Mouse (Mus musculus) erythroblast, embryonic 14.5 days (primary cell): Measurements from ENCODE around the gene Zic2. TPM values are rescaled to one million over a fixed set of nuclear protein-coding genes. Genes with fewer than 3 reads are reported as not detected.

Source experiments
- H3K27me3 ChIP-seq: 2 replicates; pipeline ENCODE4 v1.6.1; 2012; ENCODE audit warnings: inconsistent platforms; ENCODE audit not compliant: control insufficient read depth
- H3K36me3 ChIP-seq: 2 replicates; pipeline ENCODE4 v1.6.1; 2012; ENCODE audit warnings: mild to moderate bottlenecking, inconsistent platforms; ENCODE audit not compliant: control insufficient read depth
- H3K4me1 ChIP-seq: 2 replicates; pipeline ENCODE4 v1.6.1; 2012; ENCODE audit warnings: inconsistent platforms; ENCODE audit not compliant: control insufficient read depth
- H3K4me3 ChIP-seq: replicated peaks from 2 replicates; pipeline ENCODE3; 2012; ENCODE audit warnings: moderate library complexity, mild to moderate bottlenecking, inconsistent platforms
- H3K9me3 ChIP-seq: 2 replicates; pipeline ENCODE4 v1.6.1; 2012; ENCODE audit warnings: low read length, inconsistent platforms, mixed read lengths; ENCODE audit not compliant: control insufficient read depth
- GATA1 ChIP-seq: IDR thresholded peaks from 2 replicates; pipeline ENCODE4 v1.6.1; 2012; ENCODE audit warnings: low read length, inconsistent platforms, mixed read lengths
- TAL1 ChIP-seq: IDR thresholded peaks from 3 replicates; pipeline ENCODE4 v1.6.1; 2012; ENCODE audit warnings: low read length, inconsistent platforms, mixed read lengths
- polyA plus RNA-seq: library from polyadenylated mRNA; stranded (reverse); fragments of >175 nt; gene quantifications from 2 replicates; pipeline ENCODE4 v1.2.3, GENCODE M21; 2012

Gene Zic2
- not detected in 2 replicates for polyA plus RNA-seq

DNA sequence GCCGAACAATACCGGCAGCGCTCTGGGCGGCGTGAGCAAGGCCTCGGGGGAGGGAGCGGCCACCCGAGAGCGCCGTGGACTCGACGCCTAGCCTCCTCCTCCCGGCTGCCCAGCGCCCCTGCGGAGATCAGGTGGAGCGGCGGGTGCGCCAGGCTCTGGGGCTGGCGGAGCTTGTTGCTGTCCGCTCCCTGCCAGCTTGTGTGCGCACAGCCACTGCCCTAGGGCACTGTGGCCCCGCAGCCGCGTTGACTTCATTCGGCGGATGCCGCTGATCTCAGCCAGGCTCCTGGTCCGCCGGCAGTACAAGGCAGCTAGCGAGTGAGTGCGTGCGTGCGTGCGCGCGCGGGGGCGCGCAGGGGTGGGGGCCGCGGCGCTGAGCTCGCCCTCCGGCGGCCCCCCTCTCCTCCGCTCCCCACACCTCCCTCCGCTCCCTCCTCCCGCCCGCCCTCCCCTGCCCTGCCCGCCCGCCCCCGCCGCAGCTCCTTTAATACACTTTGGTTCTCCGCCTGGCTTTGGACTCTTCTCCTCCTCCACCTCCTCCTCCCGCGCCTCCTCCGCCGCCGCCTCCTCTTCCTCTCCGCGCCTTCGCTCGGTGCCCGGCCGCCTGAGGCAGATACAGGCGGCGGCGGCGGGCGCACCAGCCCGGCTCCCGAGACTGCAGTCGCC, at the start of gene Zic2:
Gene Zic2, plus strand, starts transcription at position 545 of the 666 bp plus-strand sequence.
- Histone ChIP-seq H3K27me3 (peaks cover 100% of the 10 kb centered on the region), H3K4me1 (no peaks in the 10 kb centered on the region), H3K4me3 (no peak within 1 kb of the TSS), H3K9me3 (peaks cover 7% of the 10 kb centered on the region; the same call in 1 of the 2 replicates), H3K36me3 (no peaks in the 10 kb centered on the region)
- TF ChIP-seq GATA1 (no peak), TAL1 (no peak)

DNA sequence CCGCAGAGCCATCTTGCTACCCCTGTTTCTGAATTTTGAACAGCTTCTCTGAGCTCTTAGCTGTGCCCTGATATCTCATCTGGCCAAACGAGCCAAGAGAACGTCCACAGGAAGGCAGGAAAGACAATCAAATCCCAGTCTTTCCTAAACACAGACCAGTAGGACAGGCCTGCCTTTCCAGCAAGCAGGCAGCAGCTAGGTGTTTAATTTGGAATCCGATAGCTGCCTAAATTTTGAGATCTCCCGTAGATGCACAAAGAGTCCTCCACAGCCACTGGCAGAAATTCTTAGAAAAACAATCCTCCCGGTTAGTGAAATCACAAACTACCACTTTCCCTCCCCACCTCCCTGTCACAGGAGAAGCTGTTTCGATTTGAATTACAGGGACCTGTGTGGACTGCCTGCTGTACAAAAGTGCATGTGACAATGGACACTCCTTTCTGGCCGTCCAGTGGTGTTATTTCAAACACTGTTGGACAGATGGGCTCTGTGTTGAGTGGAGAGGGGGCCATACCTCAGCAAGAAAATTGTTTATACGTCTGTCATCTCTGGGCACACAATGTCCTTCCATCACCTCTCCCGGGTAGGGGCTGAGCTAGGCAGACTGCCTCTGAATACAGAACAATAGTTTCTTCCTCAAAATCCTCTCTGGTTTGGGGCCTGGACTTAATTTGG, 48.6 kb upstream of the Zic2 start:
- no peaks in the 10 kb centered on the region for H3K27me3 ChIP-seq
- no peak for TF ChIP-seq GATA1
- no peak for TF ChIP-seq TAL1
- H3K36me3 ChIP-seq: no peaks in the 10 kb centered on the region
- H3K4me3 ChIP-seq: no peak overlapping the region
- no peaks in the 10 kb centered on the region for H3K4me1 ChIP-seq
- no peaks in the 10 kb centered on the region for H3K9me3 ChIP-seq

DNA sequence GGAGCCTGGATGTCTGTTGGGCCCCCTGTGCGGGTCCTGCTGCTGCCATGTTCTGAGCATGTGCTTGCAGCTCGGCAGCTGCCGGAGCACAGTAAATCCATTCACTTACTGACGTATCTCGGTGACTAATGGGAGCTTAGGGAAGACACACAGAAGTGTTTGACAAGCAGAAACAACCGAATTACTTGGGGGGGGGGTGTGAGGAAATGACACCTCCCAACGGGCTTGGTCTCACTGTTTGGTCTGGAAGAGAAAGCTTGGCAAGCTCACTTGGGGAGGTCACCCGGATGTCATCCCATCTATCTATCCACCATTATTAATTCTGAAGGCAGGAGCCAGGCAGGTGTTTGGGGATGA, 48.1 kb upstream of the Zic2 start:
- Histone ChIP-seq H3K27me3 (no peaks in the 10 kb centered on the region), H3K4me3 (no peak overlapping the region), H3K9me3 (no peaks in the 10 kb centered on the region), H3K36me3 (no peaks in the 10 kb centered on the region), H3K4me1 (no peaks in the 10 kb centered on the region)
- TF ChIP-seq GATA1 (no peak), TAL1 (no peak)

DNA sequence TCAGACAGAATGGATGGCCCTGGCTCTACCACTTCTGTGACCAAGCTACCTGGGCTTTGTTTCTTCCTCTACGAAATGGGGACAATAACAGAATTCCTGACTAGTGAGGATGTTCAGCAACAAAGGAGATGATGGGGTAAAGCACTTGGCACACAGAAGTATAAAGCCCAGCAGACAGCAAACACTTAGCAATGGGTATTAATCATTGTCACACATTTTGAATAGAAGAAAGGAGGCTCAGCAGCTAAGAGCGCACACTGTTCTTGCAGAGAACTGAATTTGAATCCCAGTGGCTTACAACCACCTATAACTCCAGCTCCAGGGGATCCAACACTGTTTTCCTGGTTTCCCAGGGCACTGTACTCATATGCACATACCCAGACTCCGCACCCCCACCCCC, 47.6 kb upstream of the Zic2 start:
- no peaks in the 10 kb centered on the region for H3K36me3 ChIP-seq
- TF ChIP-seq TAL1 (no peak), GATA1 (no peak)
- no peaks in the 10 kb centered on the region for H3K27me3 ChIP-seq
- no peak overlapping the region for H3K4me3 ChIP-seq
- H3K4me1 ChIP-seq: no peaks in the 10 kb centered on the region
- no peaks in the 10 kb centered on the region for H3K9me3 ChIP-seq

DNA sequence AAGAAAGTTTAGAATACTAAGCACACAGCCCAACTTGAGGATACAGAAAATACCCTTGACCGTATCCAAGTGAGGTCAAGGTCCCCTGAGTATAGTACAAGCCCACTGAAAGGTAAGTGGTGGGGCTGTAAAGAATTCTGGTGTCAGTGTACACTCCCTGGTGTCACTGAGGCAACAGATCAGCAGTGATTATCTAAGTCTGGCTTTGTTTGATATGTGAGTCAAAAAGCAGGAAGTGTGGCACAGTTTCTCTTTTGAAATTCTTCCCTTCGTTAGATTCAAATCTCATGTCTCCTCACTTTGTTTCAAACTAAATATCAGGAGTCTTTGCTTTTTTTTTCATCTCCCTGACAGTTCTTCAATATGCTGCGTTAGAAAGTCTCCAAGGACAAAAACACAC, 42.7 kb upstream of the Zic2 start:
- Histone ChIP-seq H3K4me1 (no peaks in the 10 kb centered on the region), H3K9me3 (no peaks in the 10 kb centered on the region), H3K27me3 (no peaks in the 10 kb centered on the region), H3K36me3 (no peaks in the 10 kb centered on the region), H3K4me3 (no peak overlapping the region)
- TF ChIP-seq GATA1: no peak
- TF ChIP-seq TAL1: no peak

DNA sequence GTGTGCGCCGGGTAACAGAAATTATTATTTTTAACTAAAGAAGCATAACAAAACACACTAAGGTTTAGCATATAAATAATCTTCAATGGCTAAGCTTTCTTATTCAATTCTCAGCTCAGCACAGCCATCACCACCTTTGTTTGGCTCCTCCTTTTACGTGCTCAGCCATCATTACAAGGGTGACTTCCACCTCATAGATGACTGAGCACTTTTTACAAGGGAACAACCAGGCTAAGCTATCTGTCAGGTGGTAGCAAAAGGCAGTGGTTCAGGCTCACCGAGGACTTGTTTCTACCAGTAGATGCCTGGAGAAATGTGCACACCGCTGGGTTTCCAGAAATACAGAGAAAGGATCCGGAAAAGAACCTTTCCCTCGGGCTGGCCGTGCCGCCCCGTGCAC, 41.2 kb upstream of the Zic2 start:
- H3K9me3 ChIP-seq: no peaks in the 10 kb centered on the region
- no peak overlapping the region for H3K4me3 ChIP-seq
- no peaks in the 10 kb centered on the region for H3K4me1 ChIP-seq
- H3K27me3 ChIP-seq: no peaks in the 10 kb centered on the region
- H3K36me3 ChIP-seq: no peaks in the 10 kb centered on the region
- no peak for TF ChIP-seq TAL1
- no peak for TF ChIP-seq GATA1

DNA sequence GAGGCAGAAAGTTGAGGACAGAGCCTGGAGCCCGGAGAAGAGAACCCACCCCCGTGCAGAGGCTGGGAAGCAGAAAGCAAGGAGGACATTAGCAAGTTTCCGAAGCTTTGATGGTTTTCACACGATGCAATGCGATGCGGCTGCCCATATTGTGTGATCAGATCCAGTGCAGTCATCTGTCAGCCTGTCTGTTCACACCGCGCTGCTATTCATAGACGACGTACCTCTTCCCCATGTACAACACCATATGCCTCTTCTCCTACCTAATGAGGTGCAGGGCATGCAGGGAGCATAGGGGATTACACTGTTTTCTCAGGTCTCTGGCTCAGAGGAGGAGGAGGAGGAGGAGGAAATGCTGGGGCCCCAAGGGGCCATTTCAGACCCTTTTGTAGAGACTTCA, 38.4 kb upstream of the Zic2 start:
- no peaks in the 10 kb centered on the region for H3K27me3 ChIP-seq
- no peak overlapping the region for H3K4me3 ChIP-seq
- no peaks in the 10 kb centered on the region for H3K36me3 ChIP-seq
- no peak for TF ChIP-seq TAL1
- TF ChIP-seq GATA1: no peak
- H3K4me1 ChIP-seq: no peaks in the 10 kb centered on the region
- no peaks in the 10 kb centered on the region for H3K9me3 ChIP-seq

DNA sequence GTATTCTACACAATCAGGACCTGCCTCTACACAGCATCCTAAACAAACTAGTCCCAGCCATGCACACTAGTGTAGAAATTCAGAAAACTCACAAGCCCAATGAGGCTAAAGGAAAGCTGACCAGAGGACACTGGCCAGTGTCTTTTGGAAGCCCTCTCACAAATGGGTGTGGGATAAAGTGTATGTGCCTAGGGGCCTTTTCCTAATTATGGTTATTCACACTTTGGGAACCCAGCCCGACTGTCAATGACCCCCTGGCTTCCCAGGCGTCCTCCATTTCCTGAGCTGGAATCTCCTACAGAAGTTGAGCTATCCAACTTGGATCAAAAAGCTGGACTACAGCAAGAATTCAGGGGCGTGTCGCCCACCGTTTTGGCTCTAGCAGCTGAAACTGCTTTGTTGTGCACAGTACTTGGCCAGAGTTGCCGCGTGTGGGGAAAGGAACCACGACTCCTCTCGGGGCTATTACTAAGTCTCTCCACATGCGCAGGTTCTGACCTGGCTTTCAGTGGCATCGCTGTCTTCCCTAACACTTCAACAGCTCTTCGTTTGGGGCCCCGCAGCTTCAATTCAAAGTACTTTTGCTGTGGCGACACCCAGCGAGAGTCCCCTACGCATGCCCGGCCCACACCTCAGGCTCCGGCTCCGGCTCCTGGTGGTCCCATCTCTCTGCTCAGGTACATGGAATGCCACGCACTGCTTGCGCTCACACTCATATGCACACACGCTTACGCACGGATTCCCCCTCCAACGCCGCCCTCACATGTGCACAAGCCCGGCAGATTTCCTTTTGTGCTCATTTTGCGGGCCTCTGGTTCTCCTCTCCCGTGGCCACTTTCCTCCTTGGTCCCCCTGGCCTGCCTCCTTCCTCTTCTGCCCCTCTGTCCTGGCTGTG, 25.4 kb upstream of the Zic2 start:
- H3K36me3 ChIP-seq: no peaks in the 10 kb centered on the region
- no peak overlapping the region for H3K4me3 ChIP-seq
- peaks cover 61% of the 10 kb centered on the region for H3K27me3 ChIP-seq
- TF ChIP-seq TAL1 (no peak), GATA1 (no peak)
- no peaks in the 10 kb centered on the region for H3K4me1 ChIP-seq
- H3K9me3 ChIP-seq: no peaks in the 10 kb centered on the region
